Mouse (Mus musculus) embryonic fibroblast, embryonic 13.5 days (primary cell): ENCODE data around the gene Vmn2r9.
"Not testable (repeated sequence)": the region's sequence is repeated elsewhere in the genome, so short reads cannot be mapped to it uniquely, and the experiment has no call there.

Experiments used
- CTCF ChIP-seq: IDR thresholded peaks from 2 replicates; pipeline ENCODE4 v1.5.1; 2011; ENCODE audit warnings: mild to moderate bottlenecking, control low read depth, low read length, moderate library complexity, borderline replicate concordance; ENCODE audit not compliant: insufficient read depth
- POLR2A ChIP-seq: IDR thresholded peaks from 2 replicates; pipeline ENCODE4 v1.6.1; 2011; ENCODE audit warnings: low read depth, mild to moderate bottlenecking, control low read depth, low read length, moderate library complexity

DNA sequence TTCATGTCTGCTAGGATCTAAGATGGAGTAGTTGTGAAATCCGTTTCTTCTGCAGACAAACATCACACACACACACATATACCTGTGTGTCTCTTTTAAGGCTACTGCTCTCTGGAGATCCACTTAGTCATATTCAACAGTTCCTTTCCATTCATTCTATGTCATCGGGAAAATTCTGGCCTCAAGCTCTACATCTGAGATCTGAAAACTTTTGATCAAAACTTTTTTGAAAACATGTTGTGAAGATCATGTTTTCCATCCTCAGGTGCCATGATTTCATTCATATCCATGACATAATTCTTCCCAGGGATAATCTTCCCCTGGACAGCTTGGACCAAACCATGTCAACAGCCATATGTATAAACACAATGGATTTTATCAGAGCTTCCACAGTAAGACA lies 43.7 kb downstream of the Vmn2r9 start, which contains the start of gene Vmn2r8:
- TF ChIP-seq CTCF, POLR2A: not testable (repeated sequence)
